Mouse (Mus musculus) midbrain, embryonic 10.5 days (tissue): ENCODE results near the gene Pou5f2. TPM values are rescaled to one million over a fixed set of nuclear protein-coding genes. Genes with fewer than 3 reads are reported as not detected.

Experiments
- DNase-seq: peaks from one replicate; pipeline ENCODE4 v3.0.0-alpha.2; 2017; ENCODE audit warnings: low spot score
- H3K27ac ChIP-seq: fragments of 300-500 bp; sonication (generic); replicated peaks from 2 replicates; pipeline ENCODE4 v1.5.1; 2016; ENCODE audit warnings: mild to moderate bottlenecking
- H3K27me3 ChIP-seq: fragments of 300-500 bp; sonication (generic); 2 replicates; pipeline ENCODE4 v1.6.1; 2016; ENCODE audit warnings: low read depth, mild to moderate bottlenecking; ENCODE audit not compliant: poor library complexity, severe bottlenecking
- H3K36me3 ChIP-seq: fragments of 300-500 bp; sonication (generic); 2 replicates; pipeline ENCODE4 v1.6.1; 2016; ENCODE audit warnings: mild to moderate bottlenecking, moderate library complexity
- H3K4me1 ChIP-seq: fragments of 300-500 bp; sonication (generic); 2 replicates; pipeline ENCODE4 v1.6.1; 2016
- H3K4me3 ChIP-seq: fragments of 300-500 bp; sonication (generic); 2 replicates; pipeline ENCODE4 v1.5.1; 2016; ENCODE audit warnings: mild to moderate bottlenecking, moderate library complexity
- H3K9me3 ChIP-seq: fragments of 300-500 bp; sonication (generic); replicated peaks from 2 replicates; pipeline ENCODE4 v1.6.1; 2016; ENCODE audit warnings: mild to moderate bottlenecking
- WGBS: fragments of 180-500 bp; shearing (Covaris S2); methylation state at CpG from one replicate; pipeline ENCODE4 v1.1.7; 2016; 5-methylcytosine and 5-hydroxymethylcytosine counted together
- polyA plus RNA-seq: library from polyadenylated mRNA; unstranded; fragments of >200 nt; fragmentation: Nextera tagmentation; extraction: Ambion mirVana; gene quantifications from 2 replicates; pipeline ENCODE4 v1.2.1, GENCODE M21; 2016

Gene Pou5f2
- polyA plus RNA-seq, 1 experiment from 2014 or later, result 1.4 TPM

- Histone ChIP-seq H3K9me3 (no peaks in the 10 kb centered on the region), H3K36me3 (no peaks in the 10 kb centered on the region), H3K4me1 (peaks cover 4% of the 10 kb centered on the region), H3K27me3 (no peaks in the 10 kb centered on the region), H3K27ac (no peak overlapping the region), H3K4me3 (no peak overlapping the region)
- no peak for DNase-seq
- WGBS, result 52% methylated on average over 5 of the region's 5 CpGs
Observed at GRCm38 (mm10) chr13:78045116-78045515, 20.4 kb downstream of the Pou5f2 start.

Other genes starting within 250 kb of the Pou5f2 start
- gene Nr2f1, start 174.9 kb downstream of the Pou5f2 start, polyA plus RNA-seq, result 53.1 and 57.4 TPM in 2 replicates